Mouse (Mus musculus) liver, embryonic 14.5 days (tissue): ENCODE measurements around the gene Map2k5.

ENCODE experiments used
- CTCF ChIP-seq: IDR thresholded peaks from 2 replicates; pipeline ENCODE4 v1.5.1; 2016; ENCODE audit warnings: antibody characterized with exemption, low read depth, control low read depth
- EP300 ChIP-seq: IDR thresholded peaks from 2 replicates; pipeline ENCODE4 v1.6.1; 2016; ENCODE audit warnings: antibody characterized with exemption, low read depth

- TF ChIP-seq CTCF: no peak
- no peak for TF ChIP-seq EP300
Measured at GRCm38 (mm10) chr9:63215031-63215430, 162.7 kb downstream of the Map2k5 start.
